Mouse (Mus musculus) intestine, embryonic 16.5 days (tissue): ENCODE data around the gene Btbd11. TPM values are rescaled to one million over a fixed set of nuclear protein-coding genes. Genes with fewer than 3 reads are reported as not detected.
"Not testable (repeated sequence)": the region's sequence is repeated elsewhere in the genome, so short reads cannot be mapped to it uniquely, and the experiment has no call there.

Experiments
- ATAC-seq: fragments of 200-750 bp; cut with Nextera tagmentation; 2 replicates; pipeline ENCODE4 v1.8.0; 2017; ENCODE audit warnings: moderate TSS enrichment, moderate library complexity
- H3K27ac ChIP-seq: fragments of 300-500 bp; sonication (generic); 2 replicates; pipeline ENCODE4 v1.5.1; 2014; ENCODE audit warnings: mild to moderate bottlenecking, low read length
- H3K27me3 ChIP-seq: fragments of 300-500 bp; sonication (generic); replicated peaks from 2 replicates; pipeline ENCODE4 v1.6.1; 2014; ENCODE audit warnings: low read length, control low read depth, mixed read lengths; ENCODE audit not compliant: control insufficient read depth, insufficient read depth
- H3K36me3 ChIP-seq: fragments of 300-500 bp; sonication (generic); 2 replicates; pipeline ENCODE4 v1.6.1; 2014; ENCODE audit warnings: low read length, control low read depth; ENCODE audit not compliant: control insufficient read depth, insufficient read depth
- H3K4me1 ChIP-seq: fragments of 300-500 bp; sonication (generic); 2 replicates; pipeline ENCODE4 v1.6.1; 2014; ENCODE audit warnings: low read length, control low read depth, mixed read lengths; ENCODE audit not compliant: control insufficient read depth, insufficient read depth
- H3K4me2 ChIP-seq: fragments of 300-500 bp; sonication (generic); 2 replicates; pipeline ENCODE4 v1.6.1; 2014; ENCODE audit warnings: low read depth, low read length, control low read depth
- H3K4me3 ChIP-seq: fragments of 300-500 bp; sonication (generic); 2 replicates; pipeline ENCODE4 v1.5.1; 2014; ENCODE audit warnings: mild to moderate bottlenecking, low read length
- H3K9ac ChIP-seq: fragments of 300-500 bp; sonication (generic); 2 replicates; pipeline ENCODE4 v1.6.1; 2014; ENCODE audit warnings: low read depth, low read length
- H3K9me3 ChIP-seq: fragments of 300-500 bp; sonication (generic); 2 replicates; pipeline ENCODE4 v1.6.1; 2016; ENCODE audit warnings: low read length, control low read depth; ENCODE audit not compliant: control insufficient read depth
- WGBS: fragments of 180-500 bp; shearing (Covaris S2); extraction: QIAGEN DNeasy Blood & Tissue Kit; methylation state at CpG from one replicate; pipeline ENCODE4 v1.1.7; 2014; 5-methylcytosine and 5-hydroxymethylcytosine counted together
- polyA plus RNA-seq: library from polyadenylated mRNA; unstranded; fragments of >200 nt; fragmentation: Nextera tagmentation; extraction: Ambion mirVana; gene quantifications from 2 replicates; pipeline ENCODE4 v1.2.1, GENCODE M21; 2015

Btbd11 gene
- polyA plus RNA-seq, 1 experiment from 2014 or later: 0.86 TPM

DNA sequence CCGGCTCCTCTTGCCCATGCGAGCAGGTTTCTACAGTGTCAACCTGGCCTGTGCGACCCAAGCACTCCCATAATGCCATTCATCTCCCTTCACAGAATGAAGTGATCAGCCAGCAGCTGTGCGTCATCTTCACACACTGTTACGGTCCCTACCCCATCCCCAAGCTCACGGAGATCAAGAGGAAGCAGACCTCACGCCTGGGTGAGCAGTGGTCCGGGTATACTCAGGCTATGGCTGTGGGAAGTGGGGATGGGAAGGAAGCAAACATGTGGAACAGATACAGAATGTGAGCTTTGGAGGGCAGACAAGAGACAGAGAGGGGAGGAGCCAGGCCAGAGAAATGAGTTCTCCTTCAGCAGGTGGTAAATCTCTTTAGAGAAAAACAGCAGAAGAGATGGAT is 253.8 kb downstream of the Btbd11 start:
- Histone ChIP-seq H3K9ac (no peak overlapping the region), H3K4me2 (no peak overlapping the region), H3K4me3 (no peak overlapping the region), H3K9me3 (no peaks in the 10 kb centered on the region), H3K27ac (no peak overlapping the region), H3K4me1 (no peaks in the 10 kb centered on the region), H3K27me3 (no peaks in the 10 kb centered on the region), H3K36me3 (no peaks in the 10 kb centered on the region)
- ATAC-seq: no peak
- WGBS: 77% methylated on average over 8 of the region's 8 CpGs

DNA sequence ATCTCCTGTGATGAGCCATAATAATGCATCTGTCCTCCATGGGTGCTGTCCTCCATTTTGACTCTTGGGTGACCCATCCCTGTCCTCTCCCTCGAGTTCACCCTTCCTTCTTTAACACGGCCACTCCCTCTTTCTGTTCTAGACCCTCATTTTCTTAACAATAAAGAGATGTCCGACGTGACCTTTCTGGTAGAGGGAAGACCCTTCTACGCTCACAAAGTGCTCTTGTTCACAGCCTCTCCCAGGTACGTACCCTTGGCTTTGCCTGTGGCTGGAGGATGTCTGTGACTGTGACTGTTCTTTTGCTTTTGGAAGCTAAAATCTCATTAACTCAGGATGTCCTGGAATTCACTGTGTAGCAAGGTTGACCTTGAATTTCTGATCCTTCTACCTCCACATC is 258.7 kb downstream of the Btbd11 start:
- ATAC-seq: no peak
- Histone ChIP-seq H3K9me3 (no peaks in the 10 kb centered on the region), H3K4me1 (no peaks in the 10 kb centered on the region), H3K9ac (no peak overlapping the region), H3K27ac (no peak overlapping the region), H3K4me2 (no peak overlapping the region), H3K27me3 (no peaks in the 10 kb centered on the region), H3K4me3 (no peak overlapping the region), H3K36me3 (no peaks in the 10 kb centered on the region)
- 83% methylated on average over 6 of the region's 6 CpGs for WGBS

DNA sequence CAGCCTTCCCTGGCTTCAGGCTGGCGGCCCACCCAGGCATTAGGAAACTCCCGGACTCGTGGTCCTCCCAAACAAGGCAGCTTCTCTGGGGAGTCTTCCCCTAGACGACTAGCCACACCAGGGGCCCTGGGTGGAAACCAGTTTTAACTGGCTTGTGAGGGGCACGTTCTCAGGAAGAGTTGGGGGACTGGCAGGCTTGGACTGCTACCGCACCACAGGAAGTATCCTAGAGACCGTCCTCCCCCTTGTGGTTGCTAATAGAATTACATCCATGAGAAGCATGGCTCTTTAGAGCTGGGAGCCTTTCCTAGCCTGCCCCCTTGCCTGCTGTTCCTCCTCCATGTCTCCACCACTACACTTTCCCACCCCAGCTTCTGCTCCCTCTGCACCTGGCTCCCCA is 265.1 kb downstream of the Btbd11 start:
- peak; percentile 60 for ATAC-seq
- no peak overlapping the region for H3K4me3 ChIP-seq
- no peaks in the 10 kb centered on the region for H3K27me3 ChIP-seq
- H3K4me2 ChIP-seq: no peak overlapping the region
- peaks cover 8% of the 10 kb centered on the region; the same call in 1 of the 2 replicates for H3K4me1 ChIP-seq
- no peaks in the 10 kb centered on the region for H3K36me3 ChIP-seq
- H3K9ac ChIP-seq: no peak overlapping the region
- H3K9me3 ChIP-seq: no peaks in the 10 kb centered on the region
- H3K27ac ChIP-seq: no peak overlapping the region
- WGBS: 31% methylated on average over 7 of the region's 7 CpGs

DNA sequence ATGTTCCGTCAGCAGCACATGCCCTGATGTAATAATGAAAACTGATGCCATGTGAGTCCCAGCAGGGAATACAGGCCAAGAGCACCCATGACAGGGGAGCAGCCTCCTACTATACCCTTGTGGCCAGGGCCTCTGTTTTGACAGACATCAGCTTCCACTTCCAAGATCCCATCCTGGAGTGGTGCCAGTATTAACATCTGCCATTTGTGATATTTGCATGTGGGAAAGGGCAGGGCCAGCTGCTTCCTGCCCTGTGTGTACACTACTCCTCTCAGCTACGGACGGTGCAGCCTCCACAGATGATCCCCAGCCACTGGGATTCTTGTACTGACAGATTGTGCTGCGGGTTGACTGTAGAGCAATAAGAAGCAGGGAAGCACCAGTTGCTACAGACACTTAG is 269.3 kb downstream of the Btbd11 start:
- Histone ChIP-seq H3K9ac (no peak overlapping the region), H3K9me3 (no peaks in the 10 kb centered on the region), H3K4me1 (peaks cover 8% of the 10 kb centered on the region; the same call in 1 of the 2 replicates), H3K36me3 (no peaks in the 10 kb centered on the region), H3K4me2 (no peak overlapping the region), H3K27ac (no peak overlapping the region), H3K4me3 (no peak overlapping the region), H3K27me3 (no peaks in the 10 kb centered on the region)
- WGBS: 30% methylated on average over 4 of the region's 4 CpGs
- peak; percentile 66 for ATAC-seq

DNA sequence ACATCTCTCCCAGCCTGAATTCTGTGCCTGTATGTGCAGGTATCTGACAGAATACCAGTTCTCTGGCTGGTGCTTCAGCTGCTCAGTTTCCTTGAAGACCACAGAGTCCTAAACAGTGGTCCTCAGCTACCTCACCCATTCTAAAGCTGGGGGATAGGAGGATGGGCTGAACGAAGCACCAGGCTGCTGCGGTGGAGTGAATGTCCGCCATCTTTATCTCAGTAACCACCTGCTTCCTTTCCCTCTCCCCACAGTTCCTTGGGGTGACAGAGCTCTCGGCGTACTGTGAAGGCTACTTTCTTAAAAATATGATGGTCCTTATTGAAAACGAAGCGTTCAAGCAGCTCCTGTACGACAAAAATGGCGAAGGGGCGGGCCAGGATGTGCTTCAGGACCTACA is 271.3 kb downstream of the Btbd11 start:
- H3K4me2 ChIP-seq: no peak overlapping the region
- 88% methylated on average over 10 of the region's 10 CpGs for WGBS
- no peaks in the 10 kb centered on the region for H3K9me3 ChIP-seq
- no peaks in the 10 kb centered on the region for H3K36me3 ChIP-seq
- no peak overlapping the region for H3K9ac ChIP-seq
- H3K4me3 ChIP-seq: no peak overlapping the region
- H3K4me1 ChIP-seq: peaks cover 8% of the 10 kb centered on the region; the same call in 1 of the 2 replicates
- no peak for ATAC-seq
- no peak overlapping the region for H3K27ac ChIP-seq
- no peaks in the 10 kb centered on the region for H3K27me3 ChIP-seq

DNA sequence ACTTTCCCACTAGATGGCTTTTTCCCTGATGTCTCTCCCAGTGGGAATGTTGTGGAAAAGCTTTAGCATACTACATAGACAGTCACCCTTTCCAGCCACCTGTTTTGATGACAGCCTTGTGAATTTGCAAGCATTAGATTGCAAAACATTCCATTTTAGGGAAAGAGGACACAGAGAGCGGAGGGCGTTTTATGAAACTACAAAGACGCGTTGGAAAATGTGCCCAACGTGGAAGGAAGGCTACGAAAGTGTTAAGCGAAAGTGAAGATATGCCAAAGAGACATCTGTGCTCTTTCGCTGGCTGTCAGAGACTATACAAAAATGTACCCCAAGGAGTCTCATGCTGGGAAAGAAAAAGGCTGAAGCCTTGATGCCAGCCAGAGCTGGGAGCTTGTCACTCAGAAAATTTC is 286.9 kb downstream of the Btbd11 start:
- ATAC-seq: no peak
- Histone ChIP-seq H3K36me3 (no peaks in the 10 kb centered on the region), H3K27ac (no peak overlapping the region), H3K4me3 (no peak overlapping the region), H3K4me1 (no peaks in the 10 kb centered on the region), H3K9ac (no peak overlapping the region), H3K9me3 (no peaks in the 10 kb centered on the region), H3K27me3 (no peaks in the 10 kb centered on the region), H3K4me2 (no peak overlapping the region)
- 87% methylated on average over 8 of the region's 8 CpGs for WGBS

DNA sequence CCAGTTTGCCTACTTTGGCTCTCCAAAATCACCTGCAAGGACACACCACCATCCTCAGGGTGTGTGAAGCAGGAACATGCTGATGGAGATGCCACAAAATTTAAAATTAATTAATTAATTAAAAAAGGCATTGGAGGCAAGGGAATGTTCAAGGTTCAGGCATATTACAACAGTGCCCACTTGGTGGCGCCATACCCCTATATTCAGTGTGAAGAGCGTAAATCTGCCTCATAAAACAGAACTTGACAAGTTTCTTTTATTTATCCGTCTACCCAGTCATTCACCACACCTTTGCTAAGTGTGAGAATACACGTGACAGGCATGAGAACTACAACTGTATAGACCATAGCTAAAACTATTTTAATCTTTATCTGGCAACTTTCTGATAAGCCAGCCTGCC is 292.0 kb downstream of the Btbd11 start:
- no peaks in the 10 kb centered on the region for H3K27me3 ChIP-seq
- no peaks in the 10 kb centered on the region for H3K9me3 ChIP-seq
- H3K4me1 ChIP-seq: no peaks in the 10 kb centered on the region
- no peak for ATAC-seq
- H3K27ac ChIP-seq: no peak overlapping the region
- no peak overlapping the region for H3K4me2 ChIP-seq
- no peak overlapping the region for H3K4me3 ChIP-seq
- 18% methylated on average over 4 of the region's 4 CpGs for WGBS
- no peaks in the 10 kb centered on the region for H3K36me3 ChIP-seq
- H3K9ac ChIP-seq: no peak overlapping the region

DNA sequence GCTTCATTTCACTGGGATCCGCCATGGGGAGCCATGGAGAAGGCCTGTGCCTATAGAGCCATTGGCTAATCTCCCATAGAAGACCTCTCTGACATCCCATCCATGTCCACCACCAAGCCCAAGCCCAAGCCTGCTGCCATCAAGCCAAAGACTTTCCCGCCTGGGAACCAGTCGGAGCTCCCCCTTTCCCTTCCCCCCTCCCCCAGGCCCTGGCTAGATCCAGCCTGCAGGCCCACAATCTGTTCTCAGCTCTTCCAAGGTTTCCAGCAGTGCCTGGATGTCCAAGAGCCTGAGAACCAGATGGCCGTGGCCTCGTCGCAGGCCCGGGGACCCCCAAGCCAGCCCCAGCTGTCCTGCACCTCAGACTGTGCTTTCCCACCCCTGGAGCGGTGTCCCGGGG is 295.8 kb downstream of the Btbd11 start:
- no peak overlapping the region for H3K27ac ChIP-seq
- no peaks in the 10 kb centered on the region for H3K27me3 ChIP-seq
- ATAC-seq: no peak
- no peak overlapping the region for H3K4me3 ChIP-seq
- H3K36me3 ChIP-seq: no peaks in the 10 kb centered on the region
- no peaks in the 10 kb centered on the region for H3K4me1 ChIP-seq
- H3K4me2 ChIP-seq: no peak overlapping the region
- no peak overlapping the region for H3K9ac ChIP-seq
- H3K9me3 ChIP-seq: no peaks in the 10 kb centered on the region
- WGBS: 94% methylated on average over 9 of the region's 9 CpGs

DNA sequence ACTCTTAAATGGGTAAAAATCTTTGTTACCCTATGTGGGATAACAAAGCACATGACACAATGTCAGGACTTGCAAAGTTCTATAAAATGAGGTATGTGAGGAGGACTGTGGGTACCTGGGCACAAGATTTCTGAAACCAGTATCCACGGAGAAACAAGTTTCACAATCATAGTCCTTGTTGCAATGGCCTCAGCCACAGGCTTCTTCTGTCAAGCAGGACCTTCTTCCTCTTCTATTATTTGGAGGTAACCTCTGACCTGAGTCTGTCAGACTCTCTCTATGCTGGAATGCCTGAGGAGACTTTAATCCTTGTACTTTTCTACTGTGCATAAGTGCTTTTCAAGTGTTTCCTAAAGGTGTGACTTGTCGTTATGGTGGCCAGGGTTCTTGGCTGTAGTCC is 307.8 kb downstream of the Btbd11 start:
- not testable (repeated sequence) for H3K27me3 ChIP-seq, H3K36me3 ChIP-seq, H3K4me2 ChIP-seq, ATAC-seq, H3K27ac ChIP-seq, H3K4me1 ChIP-seq, H3K4me3 ChIP-seq, H3K9ac ChIP-seq, H3K9me3 ChIP-seq
- 72% methylated on average over 2 of the region's 2 CpGs for WGBS

DNA sequence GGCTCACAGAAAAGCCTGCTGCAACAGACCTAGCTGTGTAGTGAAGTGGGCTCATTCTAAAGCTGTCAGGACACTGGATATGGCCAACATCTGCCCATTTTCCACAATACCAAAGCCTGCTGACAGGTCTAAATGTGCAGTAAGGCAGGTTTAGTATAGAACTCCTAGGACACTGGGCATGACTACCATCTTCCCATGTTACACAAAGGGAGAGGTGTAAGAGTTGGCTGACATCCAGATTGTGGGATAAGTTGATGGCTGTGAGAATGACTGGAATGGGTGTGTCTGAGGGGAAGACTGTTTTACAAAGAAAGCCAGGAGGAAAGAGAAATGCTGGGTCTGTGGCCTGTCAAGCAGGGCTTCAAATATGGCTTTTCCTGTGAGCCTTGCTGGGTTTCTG is 313.1 kb downstream of the Btbd11 start:
- Histone ChIP-seq H3K4me3 (no peak overlapping the region), H3K4me1 (no peaks in the 10 kb centered on the region), H3K4me2 (no peak overlapping the region), H3K27ac (no peak overlapping the region), H3K9me3 (no peaks in the 10 kb centered on the region), H3K27me3 (no peaks in the 10 kb centered on the region), H3K9ac (no peak overlapping the region), H3K36me3 (no peaks in the 10 kb centered on the region)
- ATAC-seq: no peak
